Mouse (Mus musculus) CH12.LX (cell line): ENCODE results near the gene Tmem106c. TPM values are rescaled to one million over a fixed set of nuclear protein-coding genes. Genes with fewer than 3 reads are reported as not detected.

ENCODE experiments used
- DNase-seq: peaks from one replicate; pipeline ENCODE4 v3.0.0-alpha.2; 2013; ENCODE audit errors: extremely low read depth
- H3K27ac ChIP-seq: 2 replicates; pipeline ENCODE4 v1.5.1; 2012; ENCODE audit warnings: low read depth, mild to moderate bottlenecking, control low read depth, moderate library complexity; ENCODE audit not compliant: insufficient read depth
- H3K27me3 ChIP-seq: replicated peaks from 2 replicates; pipeline ENCODE3; 2012; ENCODE audit warnings: inconsistent platforms
- H3K36me3 ChIP-seq, 2 experiments: replicated peaks in 1 of 2; 2 replicates each; pipeline versions ENCODE3 to v1.6.1; 2012; ENCODE audit warnings: inconsistent platforms in 1 of 2, low read length in 1 of 2, mild to moderate bottlenecking in 1 of 2, mixed read lengths in 1 of 2, moderate library complexity in 1 of 2; ENCODE audit not compliant: control insufficient read depth in 1 of 2, insufficient read depth in 1 of 2
- H3K4me1 ChIP-seq, 2 experiments: 2 replicates each; pipeline ENCODE4 v1.6.1; 2012; ENCODE audit warnings: inconsistent platforms in 1 of 2, moderate library complexity in 1 of 2; ENCODE audit not compliant: insufficient read depth in 2 of 2, control insufficient read depth in 1 of 2
- H3K4me2 ChIP-seq: 2 replicates; pipeline ENCODE4 v1.6.1; 2012; ENCODE audit warnings: low read depth, mild to moderate bottlenecking, control low read depth; ENCODE audit not compliant: poor library complexity, insufficient read depth, severe bottlenecking
- H3K4me3 ChIP-seq, 3 experiments: fragments of 150-350 bp in 1 of 3; sonication (generic) in 1 of 3; replicated peaks in 1 of 3; 2 replicates each; pipeline versions ENCODE3 to v1.5.1; 2011 to 2012; ENCODE audit warnings: low read depth in 2 of 3, low read length in 2 of 3, mild to moderate bottlenecking in 2 of 3, moderate library complexity in 2 of 3, control low read depth in 1 of 3, improper control_type of control experiment in 1 of 3, inconsistent platforms in 1 of 3, mixed read lengths in 1 of 3; ENCODE audit not compliant: poor library complexity in 1 of 3
- H3K79me2 ChIP-seq: replicated peaks from 2 replicates; pipeline ENCODE4 v1.6.1; 2012; ENCODE audit warnings: mild to moderate bottlenecking, moderate library complexity; ENCODE audit not compliant: control insufficient read depth, poor library complexity, insufficient read depth, severe bottlenecking; ENCODE audit errors: extremely low read depth
- H3K9ac ChIP-seq: 2 replicates; pipeline ENCODE4 v1.6.1; 2012; ENCODE audit warnings: low read depth, mild to moderate bottlenecking, control low read depth, moderate library complexity; ENCODE audit not compliant: insufficient read depth
- H3K9me3 ChIP-seq: replicated peaks from 2 replicates; pipeline ENCODE3; 2012; ENCODE audit warnings: low read length, inconsistent platforms, mixed read lengths
- BHLHE40 ChIP-seq: IDR thresholded peaks from 2 replicates; pipeline ENCODE4 v1.6.1; 2011; ENCODE audit warnings: mild to moderate bottlenecking, low read depth, low read length, improper control_type of control experiment
- CHD1 ChIP-seq: IDR thresholded peaks from 2 replicates; pipeline ENCODE4 v1.6.1; 2012; ENCODE audit warnings: low read depth, low read length, improper control_type of control experiment, inconsistent platforms
- CHD2 ChIP-seq: IDR thresholded peaks from 2 replicates; pipeline ENCODE4 v1.6.1; 2011; ENCODE audit warnings: low read length, improper control_type of control experiment
- E2F4 ChIP-seq: IDR thresholded peaks from 2 replicates; pipeline ENCODE4 v1.6.1; 2011; ENCODE audit warnings: low read depth, low read length, improper control_type of control experiment; ENCODE audit not compliant: insufficient replicate concordance
- ETS1 ChIP-seq: conservative IDR thresholded peaks from 2 replicates; pipeline ENCODE4 v1.6.1; 2012; ENCODE audit warnings: low read depth, mild to moderate bottlenecking, inconsistent platforms, low read length, improper control_type of control experiment, moderate library complexity
- GABPA ChIP-seq: IDR thresholded peaks from 2 replicates; pipeline ENCODE4 v1.6.1; 2012; ENCODE audit warnings: low read depth, low read length, improper control_type of control experiment, inconsistent platforms; ENCODE audit not compliant: insufficient replicate concordance
- HCFC1 ChIP-seq: IDR thresholded peaks from 2 replicates; pipeline ENCODE4 v1.6.1; 2012; ENCODE audit warnings: low read depth, mild to moderate bottlenecking, inconsistent platforms, low read length, improper control_type of control experiment
- IRF4 ChIP-seq: IDR thresholded peaks from 2 replicates; pipeline ENCODE4 v1.6.1; 2014; ENCODE audit warnings: low read depth, mild to moderate bottlenecking, inconsistent platforms, low read length, improper control_type of control experiment
- JUN ChIP-seq: IDR thresholded peaks from 2 replicates; pipeline ENCODE4 v1.6.1; 2011; ENCODE audit warnings: low read depth, mild to moderate bottlenecking, low read length, improper control_type of control experiment, moderate library complexity; ENCODE audit not compliant: insufficient read depth
- JUND ChIP-seq: conservative IDR thresholded peaks from 2 replicates; pipeline ENCODE4 v1.6.1; 2011; ENCODE audit warnings: low read depth, low read length, improper control_type of control experiment
- MAFK ChIP-seq: IDR thresholded peaks from 2 replicates; pipeline ENCODE4 v1.6.1; 2011; ENCODE audit warnings: low read length, improper control_type of control experiment; ENCODE audit not compliant: insufficient replicate concordance
- MAX ChIP-seq: IDR thresholded peaks from 2 replicates; pipeline ENCODE4 v1.6.1; 2011; ENCODE audit warnings: low read length, improper control_type of control experiment
- MAZ ChIP-seq: IDR thresholded peaks from 2 replicates; pipeline ENCODE4 v1.6.1; 2012; ENCODE audit warnings: low read depth, mild to moderate bottlenecking, inconsistent platforms, low read length, improper control_type of control experiment, moderate library complexity
- MEF2A ChIP-seq: IDR thresholded peaks from 2 replicates; pipeline ENCODE4 v1.6.1; 2014; ENCODE audit warnings: low read depth, mild to moderate bottlenecking, inconsistent platforms, low read length, improper control_type of control experiment, borderline replicate concordance
- MYC ChIP-seq: IDR thresholded peaks from 2 replicates; pipeline ENCODE4 v1.6.1; 2011; ENCODE audit warnings: low read depth, mild to moderate bottlenecking, improper control_type of control experiment, low read length
- NELFE ChIP-seq: IDR thresholded peaks from 2 replicates; pipeline ENCODE4 v1.6.1; 2011; ENCODE audit warnings: low read depth, low read length, improper control_type of control experiment
- PAX5 ChIP-seq: IDR thresholded peaks from 2 replicates; pipeline ENCODE4 v1.6.1; 2012; ENCODE audit warnings: low read length, inconsistent platforms, mixed read lengths
- POLR2A ChIP-seq: IDR thresholded peaks from 2 replicates; pipeline ENCODE4 v1.6.1; 2011; ENCODE audit warnings: low read depth, mild to moderate bottlenecking, improper control_type of control experiment, low read length
- POLR2AphosphoS2 ChIP-seq: IDR thresholded peaks from 2 replicates; pipeline ENCODE4 v1.6.1; 2011; ENCODE audit warnings: low read depth, low read length, improper control_type of control experiment
- UBTF ChIP-seq: IDR thresholded peaks from 2 replicates; pipeline ENCODE4 v1.6.1; 2012; ENCODE audit warnings: low read depth, mild to moderate bottlenecking, inconsistent platforms, low read length, improper control_type of control experiment, moderate library complexity
- USF1 ChIP-seq: IDR thresholded peaks from 2 replicates; pipeline ENCODE4 v1.6.1; 2014; ENCODE audit warnings: low read depth, mild to moderate bottlenecking, inconsistent platforms, low read length, improper control_type of control experiment
- ZKSCAN1 ChIP-seq: IDR thresholded peaks from 2 replicates; pipeline ENCODE4 v1.6.1; 2012; ENCODE audit warnings: low read depth, inconsistent platforms, low read length, improper control_type of control experiment, borderline replicate concordance
- ZMIZ1 ChIP-seq: IDR thresholded peaks from 2 replicates; pipeline ENCODE4 v1.6.1; 2012; ENCODE audit warnings: low read depth, mild to moderate bottlenecking, inconsistent platforms, low read length, improper control_type of control experiment
- ZNF384 ChIP-seq: IDR thresholded peaks from 2 replicates; pipeline ENCODE4 v1.6.1; 2012; ENCODE audit warnings: low read depth, low read length, improper control_type of control experiment, inconsistent platforms
- dilution Hi-C: fragments of 300-500 bp; cut with MboI; formaldehyde crosslinking; loops from 2 replicates; pipeline ENCODE4 v1.14.3; 2020; ENCODE audit warnings: low sequenced_read_pairs; ENCODE audit not compliant: extremely low pct_unique_long_range_greater_than_20kb, extremely low pct_ligation_motif_present
- in situ Hi-C: fragments of 300-500 bp; cut with MboI; formaldehyde crosslinking; loops from 3 replicates; pipeline ENCODE4 v1.14.3; 2019; ENCODE audit warnings: low sequenced_read_pairs, low pct_ligation_motif_present, low pct_unique_long_range_greater_than_20kb, mixed read lengths
- polyA plus RNA-seq: library from polyadenylated mRNA; unstranded; fragments of >175 nt; gene quantifications from 2 replicates; pipeline ENCODE4 v1.2.1, GENCODE M21; 2012; ENCODE audit warnings: low read depth; ENCODE audit not compliant: insufficient read length
- total RNA-seq, 2 experiments: library from RNA; depleted of rRNA; stranded (reverse); fragments of 300-350 nt in 1 of 2; fragments of >200 nt in 1 of 2; gene quantifications; 2 replicates each; pipeline ENCODE4 v1.2.3; 2012 to 2014

The Tmem106c gene
- total and polyA plus RNA-seq, 3 experiments: 18.5 to 25.7 (median 25.5) TPM

- dilution Hi-C loops (no loop called here), in situ Hi-C loops (no loop called here)
- H3K4me1 ChIP-seq: peaks cover 5 to 23% of the 10 kb centered on the region in 2 experiments
- H3K9ac ChIP-seq: no peak overlapping the region
- TF ChIP-seq NELFE (no peak), PAX5 (no peak), MAZ (no peak), GABPA (no peak), POLR2AphosphoS2 (no peak), JUN (no peak), ZMIZ1 (no peak), ZNF384 (no peak), ZKSCAN1 (no peak), E2F4 (no peak), ETS1 (no peak), HCFC1 (no peak), CHD2 (no peak)
- H3K4me3 ChIP-seq: no peak overlapping the region
- H3K36me3 ChIP-seq: no peaks in the 10 kb centered on the region
- no peaks in the 10 kb centered on the region for H3K79me2 ChIP-seq
- H3K27me3 ChIP-seq: peaks cover 70% of the 10 kb centered on the region
- no peak overlapping the region for H3K4me2 ChIP-seq
- no peaks in the 10 kb centered on the region for H3K9me3 ChIP-seq
- DNase-seq: no peak
- no peak overlapping the region for H3K27ac ChIP-seq
Observed at GRCm38 (mm10) chr15:97990124-97990523, 26.1 kb downstream of the Tmem106c start.

GRCm38 (mm10) chr15:97990721-97991120 lies 26.7 kb downstream of the Tmem106c start:
- dilution Hi-C loops: no loop called here
- H3K9me3 ChIP-seq: no peaks in the 10 kb centered on the region
- TF ChIP-seq MYC (no peak), IRF4 (no peak), POLR2A (no peak), CHD2 (no peak), UBTF (no peak), HCFC1 (no peak), JUND (no peak), MEF2A (no peak), MAX (no peak), MAFK (no peak), NELFE (no peak), USF1 (no peak), CHD1 (no peak), E2F4 (no peak), BHLHE40 (no peak)
- TF ChIP-seq, all 38 proteins: peak for 0
- H3K27ac ChIP-seq: no peak overlapping the region
- in situ Hi-C loops: no loop called here
- H3K27me3 ChIP-seq: peaks cover 65% of the 10 kb centered on the region
- H3K79me2 ChIP-seq: no peaks in the 10 kb centered on the region
- no peak overlapping the region for H3K4me3 ChIP-seq
- H3K36me3 ChIP-seq: no peaks in the 10 kb centered on the region
- peaks cover 5 to 23% of the 10 kb centered on the region in 2 experiments for H3K4me1 ChIP-seq
- no peak overlapping the region for H3K4me2 ChIP-seq
- no peak overlapping the region for H3K9ac ChIP-seq
- DNase-seq: no peak
